Mouse (Mus musculus) hindbrain, embryonic 10.5 days (tissue): ENCODE data around the gene Sacm1l. TPM values are rescaled to one million over a fixed set of nuclear protein-coding genes. Genes with fewer than 3 reads are reported as not detected.
A peak's percentile ranks its signal among the peaks of the same experiment; 100 is the strongest.

Experiments used
- DNase-seq: peaks from one replicate; pipeline ENCODE4 v3.0.0-alpha.2; 2017; ENCODE audit warnings: low spot score
- H3K27ac ChIP-seq: fragments of 300-500 bp; sonication (generic); 2 replicates; pipeline ENCODE4 v1.5.1; 2016; ENCODE audit warnings: mild to moderate bottlenecking, moderate library complexity
- H3K27me3 ChIP-seq: fragments of 300-500 bp; sonication (generic); 2 replicates; pipeline ENCODE4 v1.6.1; 2016; ENCODE audit warnings: mild to moderate bottlenecking; ENCODE audit not compliant: poor library complexity, insufficient read depth, severe bottlenecking
- H3K36me3 ChIP-seq: fragments of 300-500 bp; sonication (generic); 2 replicates; pipeline ENCODE4 v1.6.1; 2016; ENCODE audit warnings: mild to moderate bottlenecking, moderate library complexity
- H3K4me1 ChIP-seq: fragments of 300-500 bp; sonication (generic); replicated peaks from 2 replicates; pipeline ENCODE4 v1.6.1; 2016; ENCODE audit warnings: mild to moderate bottlenecking
- H3K4me3 ChIP-seq: fragments of 300-500 bp; sonication (generic); 2 replicates; pipeline ENCODE4 v1.5.1; 2016; ENCODE audit warnings: mild to moderate bottlenecking, moderate library complexity
- H3K9me3 ChIP-seq: fragments of 300-500 bp; sonication (generic); 2 replicates; pipeline ENCODE4 v1.6.1; 2016; ENCODE audit warnings: mild to moderate bottlenecking, moderate library complexity
- WGBS: fragments of 180-500 bp; shearing (Covaris S2); methylation state at CpG from one replicate; pipeline ENCODE4 v1.1.7; 2016; 5-methylcytosine and 5-hydroxymethylcytosine counted together
- polyA plus RNA-seq: library from polyadenylated mRNA; unstranded; fragments of >200 nt; fragmentation: Nextera tagmentation; extraction: Ambion mirVana; gene quantifications from 2 replicates; pipeline ENCODE4 v1.2.1, GENCODE M21; 2016

The Sacm1l gene
- polyA plus RNA-seq, 1 experiment from 2014 or later: 35.8 TPM

DNA sequence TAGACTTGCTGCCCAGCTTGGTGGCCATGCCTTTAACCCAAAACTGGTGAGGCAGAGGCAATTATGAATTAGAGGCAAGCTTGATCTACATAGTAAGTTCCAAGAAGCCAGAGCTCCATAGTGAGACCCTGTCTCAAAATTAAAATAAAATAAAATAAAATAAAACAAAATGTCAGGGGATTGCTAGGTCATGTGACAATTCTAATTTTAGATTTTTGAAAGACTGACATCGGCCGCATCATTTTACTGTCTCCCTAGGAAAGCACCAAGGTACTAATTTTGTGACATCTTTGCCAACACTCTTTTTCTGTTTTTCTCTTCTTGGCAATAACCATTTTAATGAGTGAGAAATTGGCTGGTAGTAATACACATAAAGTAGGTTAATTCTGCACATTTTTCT lies 7.1 kb downstream of the Sacm1l start:
- peaks cover under 1% of the 10 kb centered on the region; the same call in 1 of the 2 replicates for H3K4me1 ChIP-seq
- H3K4me3 ChIP-seq: no peak overlapping the region
- no peak overlapping the region for H3K27ac ChIP-seq
- 96% methylated on average over 2 of the region's 2 CpGs for WGBS
- no peak for DNase-seq
- H3K9me3 ChIP-seq: no peaks in the 10 kb centered on the region
- H3K27me3 ChIP-seq: no peaks in the 10 kb centered on the region
- H3K36me3 ChIP-seq: no peaks in the 10 kb centered on the region

DNA sequence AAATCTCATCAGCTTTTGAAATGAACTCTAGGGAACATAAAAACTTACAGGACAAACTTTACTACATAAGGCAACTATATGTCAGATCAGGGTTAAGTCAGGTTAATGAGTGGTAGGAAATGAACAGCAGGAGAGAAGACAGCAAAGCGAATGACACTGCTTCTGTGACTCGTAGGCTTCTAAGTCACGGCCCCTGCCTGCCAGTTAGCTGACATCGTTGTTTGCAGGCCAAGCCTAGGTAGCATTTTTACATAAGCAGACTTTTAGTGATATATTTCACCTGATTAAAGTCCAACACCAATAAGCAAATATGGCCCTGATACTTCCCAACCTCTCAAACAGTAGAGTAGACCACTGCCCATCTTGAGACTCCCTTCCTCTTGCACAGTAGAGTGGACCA lies 8.6 kb downstream of the Sacm1l start:
- H3K4me1 ChIP-seq: no peaks in the 10 kb centered on the region
- 71% methylated on average over 4 of the region's 4 CpGs for WGBS
- no peaks in the 10 kb centered on the region for H3K9me3 ChIP-seq
- H3K27ac ChIP-seq: no peak overlapping the region
- H3K4me3 ChIP-seq: no peak overlapping the region
- no peaks in the 10 kb centered on the region for H3K27me3 ChIP-seq
- H3K36me3 ChIP-seq: peaks cover 5% of the 10 kb centered on the region; the same call in 1 of the 2 replicates
- DNase-seq: no peak

DNA sequence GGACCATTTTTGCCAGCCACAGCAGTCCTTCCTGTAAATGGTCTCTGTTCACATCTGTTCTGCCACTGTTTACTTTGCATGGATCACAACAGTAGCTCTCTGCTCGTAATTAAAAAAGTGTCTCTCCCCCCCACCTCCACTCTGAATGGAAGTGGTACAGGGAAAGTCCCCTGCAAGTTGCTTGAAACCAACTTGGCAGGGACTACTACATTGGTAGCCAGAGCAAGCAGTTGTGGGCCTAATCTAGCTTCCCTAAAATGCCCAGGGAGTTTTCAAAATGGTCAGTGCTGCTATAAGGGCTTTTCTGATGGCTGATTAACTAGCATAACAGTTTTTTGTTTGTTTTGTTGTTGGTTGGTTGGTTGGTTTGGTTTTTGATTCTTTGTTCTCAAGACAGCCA lies 9.5 kb downstream of the Sacm1l start:
- H3K4me1 ChIP-seq: no peaks in the 10 kb centered on the region

DNA sequence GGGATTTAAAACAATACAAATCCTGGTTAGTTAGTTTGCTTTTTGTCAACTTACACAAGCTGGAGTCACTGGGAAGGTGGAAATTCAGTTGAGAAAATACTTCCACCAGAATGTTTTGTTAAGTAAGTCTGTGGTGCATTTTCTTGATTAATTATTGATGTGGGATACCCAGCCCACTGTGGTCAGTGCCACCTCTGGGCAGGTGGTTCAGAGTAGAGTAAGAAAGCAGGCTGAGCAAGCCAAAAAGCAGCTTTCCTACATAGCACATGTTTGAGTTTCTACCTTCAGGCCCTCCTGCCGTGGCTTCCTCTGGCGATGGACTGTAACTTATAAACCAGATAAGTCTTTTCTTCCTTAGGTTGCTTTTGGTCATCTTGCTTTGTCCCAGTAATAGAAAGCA lies 10.3 kb downstream of the Sacm1l start:
- DNase-seq: no peak
- H3K36me3 ChIP-seq: peaks cover 16% of the 10 kb centered on the region
- no peaks in the 10 kb centered on the region for H3K4me1 ChIP-seq
- H3K27ac ChIP-seq: no peak overlapping the region
- H3K4me3 ChIP-seq: no peak overlapping the region
- no peaks in the 10 kb centered on the region for H3K27me3 ChIP-seq
- WGBS: 85% methylated on average over 2 of the region's 2 CpGs
- H3K9me3 ChIP-seq: no peaks in the 10 kb centered on the region

More for the DNA sequence above, 9.5 kb downstream of the Sacm1l start:
- Histone ChIP-seq H3K27ac (no peak overlapping the region), H3K4me3 (no peak overlapping the region), H3K36me3 (peaks cover 14% of the 10 kb centered on the region), H3K9me3 (no peaks in the 10 kb centered on the region), H3K27me3 (no peaks in the 10 kb centered on the region)
- 48% methylated on average over 1 of the region's 1 CpGs for WGBS
- DNase-seq: no peak

DNA sequence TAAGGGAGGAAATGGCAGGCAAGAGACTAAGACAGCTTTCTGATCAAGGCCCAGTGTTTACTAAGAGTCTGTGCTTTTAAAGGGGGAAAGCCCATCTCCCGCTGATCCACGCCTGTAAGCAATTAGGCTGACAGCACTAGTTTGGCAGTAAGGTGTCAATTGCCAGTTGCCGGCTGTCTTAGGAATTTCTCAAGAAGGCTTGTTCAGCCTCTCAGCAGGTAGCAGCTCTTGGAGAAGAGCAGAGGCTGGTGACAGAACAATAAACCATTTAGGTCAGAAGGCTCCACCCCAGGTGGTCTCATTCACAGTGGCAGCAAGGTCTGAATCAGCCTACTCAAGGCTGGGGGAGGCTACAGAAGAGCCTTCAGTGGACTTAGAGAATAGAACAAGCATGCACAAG lies 25.0 kb downstream of the Sacm1l start:
- Histone ChIP-seq H3K27me3 (no peaks in the 10 kb centered on the region), H3K36me3 (peaks cover 90% of the 10 kb centered on the region), H3K27ac (no peak overlapping the region), H3K4me3 (no peak overlapping the region), H3K9me3 (no peaks in the 10 kb centered on the region), H3K4me1 (peaks cover 8% of the 10 kb centered on the region)
- WGBS: 9% methylated on average over 3 of the region's 3 CpGs
- peak; percentile 63 for DNase-seq

DNA sequence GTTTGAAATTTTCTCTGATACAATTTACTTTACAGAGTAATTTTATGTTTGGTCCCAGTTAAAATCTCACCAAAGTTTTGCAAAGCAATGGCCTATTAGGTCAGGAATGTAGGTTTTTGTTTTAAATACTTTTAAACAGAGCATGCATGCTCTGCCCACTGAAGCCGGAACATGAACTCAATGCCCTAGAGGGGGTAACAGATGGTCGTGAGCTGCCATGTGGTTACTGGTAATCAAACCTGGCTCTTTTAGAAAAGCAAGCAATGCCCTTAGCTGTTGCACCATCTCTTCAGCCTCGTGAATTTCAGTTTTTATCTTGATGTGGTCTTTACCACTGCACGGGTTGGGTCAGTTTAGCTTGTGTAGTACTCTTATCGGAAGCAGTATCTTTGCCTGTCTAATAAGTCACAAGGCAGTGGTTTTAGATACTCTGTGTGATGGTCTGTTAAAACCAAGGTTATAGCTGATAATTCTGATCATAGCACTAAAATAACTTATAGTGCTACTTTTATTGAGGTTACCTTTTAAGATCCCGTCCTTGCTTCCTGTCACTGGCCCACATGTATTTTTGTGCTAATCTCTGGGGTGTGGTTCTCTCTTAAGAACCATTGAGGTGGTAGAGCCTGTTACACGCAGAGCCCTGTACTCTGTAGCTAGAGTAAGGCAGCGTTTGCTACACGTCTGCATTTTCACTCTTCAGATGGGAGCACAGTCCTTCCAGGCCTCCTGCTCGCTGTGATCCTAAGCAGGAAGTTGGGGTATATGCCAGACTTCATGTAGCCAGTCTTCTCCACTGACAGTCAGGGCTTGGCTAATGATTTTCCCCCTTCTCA lies 48.0 kb downstream of the Sacm1l start:
- H3K27ac ChIP-seq: no peak overlapping the region
- 85% methylated on average over 10 of the region's 10 CpGs for WGBS
- H3K4me1 ChIP-seq: no peaks in the 10 kb centered on the region
- H3K4me3 ChIP-seq: no peak overlapping the region
- no peak for DNase-seq
- H3K27me3 ChIP-seq: no peaks in the 10 kb centered on the region
- H3K9me3 ChIP-seq: no peaks in the 10 kb centered on the region
- peaks cover 34% of the 10 kb centered on the region for H3K36me3 ChIP-seq

DNA sequence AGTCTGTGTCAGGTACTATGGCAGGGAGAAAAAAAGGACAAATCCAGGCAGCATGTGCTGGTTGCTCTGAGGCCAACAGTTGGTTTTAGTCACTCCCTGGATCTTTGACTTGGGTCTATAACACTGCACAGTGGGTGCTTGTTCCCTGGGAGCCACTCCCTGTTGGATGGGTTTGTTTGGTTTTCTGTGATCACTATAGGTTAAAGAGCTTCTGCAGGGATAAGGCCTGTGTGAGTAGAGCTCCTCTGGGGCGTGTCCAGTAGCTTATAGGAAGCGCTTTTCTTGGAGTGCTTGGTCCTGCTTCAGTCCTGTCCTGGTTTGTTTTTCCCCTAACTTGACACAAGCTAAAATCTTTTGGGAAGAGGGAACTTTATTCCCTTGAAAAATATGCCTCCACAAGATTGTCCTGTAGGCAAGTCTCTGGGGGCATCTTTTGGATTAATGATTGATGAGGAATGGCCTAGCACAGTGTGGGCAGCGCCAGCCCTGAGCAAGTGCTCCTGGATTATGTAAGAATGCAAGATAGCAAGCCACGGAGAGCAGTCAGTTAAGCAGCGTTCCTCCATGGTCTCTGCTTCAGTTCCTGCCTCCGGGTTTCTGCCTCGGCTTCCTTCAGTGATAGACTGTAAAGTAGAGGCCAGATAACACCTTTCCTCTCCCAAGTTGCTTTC lies 59.8 kb downstream of the Sacm1l start:
- Histone ChIP-seq H3K4me1 (no peaks in the 10 kb centered on the region), H3K27ac (no peak overlapping the region), H3K4me3 (no peak overlapping the region), H3K27me3 (no peaks in the 10 kb centered on the region), H3K9me3 (no peaks in the 10 kb centered on the region), H3K36me3 (peaks cover 54% of the 10 kb centered on the region)
- DNase-seq: no peak
- 87% methylated on average over 7 of the region's 7 CpGs for WGBS

DNA sequence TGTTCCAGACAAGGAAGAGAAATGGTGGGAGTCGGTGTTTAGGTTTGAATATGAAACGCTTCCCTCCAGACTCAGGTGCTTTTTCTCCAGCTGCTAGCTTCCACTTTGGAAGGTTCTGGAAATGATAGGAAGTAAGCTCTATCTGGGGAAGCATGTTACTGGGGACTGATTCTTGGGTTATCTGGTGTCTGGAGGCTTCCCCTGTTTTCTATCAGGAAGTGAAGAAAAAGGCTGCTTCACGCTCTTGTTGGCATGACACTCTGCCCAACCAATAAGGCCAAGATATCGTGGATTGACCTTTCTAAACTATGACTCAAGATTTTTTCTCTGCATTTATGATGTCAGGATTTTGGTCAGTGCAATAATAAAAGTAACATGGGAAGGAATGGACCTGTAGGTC lies 65.6 kb downstream of the Sacm1l start:
- no peaks in the 10 kb centered on the region for H3K27me3 ChIP-seq
- WGBS: 96% methylated on average over 4 of the region's 4 CpGs
- no peak overlapping the region for H3K4me3 ChIP-seq
- no peak for DNase-seq
- H3K9me3 ChIP-seq: no peaks in the 10 kb centered on the region
- H3K4me1 ChIP-seq: no peaks in the 10 kb centered on the region
- H3K36me3 ChIP-seq: peaks cover 37% of the 10 kb centered on the region
- no peak overlapping the region for H3K27ac ChIP-seq

DNA sequence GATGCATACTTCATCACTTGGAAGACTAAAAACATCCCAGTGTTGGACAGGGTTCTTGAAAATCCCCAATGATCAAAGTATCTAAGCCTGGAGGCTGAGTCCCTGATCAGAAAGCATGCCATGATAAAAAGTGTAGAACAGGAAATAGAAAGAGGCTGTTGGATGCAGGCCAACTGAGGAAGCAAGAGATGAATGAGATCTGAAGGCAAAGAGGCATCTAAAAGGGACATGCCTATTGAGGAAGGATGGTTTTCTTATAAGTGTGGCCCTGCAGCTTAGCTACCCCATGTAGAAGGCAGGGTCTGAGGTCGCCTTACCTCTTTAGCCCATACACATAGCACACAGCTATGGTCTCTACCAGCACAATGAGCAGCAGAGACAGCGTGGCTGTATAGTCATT lies 67.4 kb downstream of the Sacm1l start:
- Histone ChIP-seq H3K4me3 (no peak overlapping the region), H3K27me3 (no peaks in the 10 kb centered on the region), H3K9me3 (no peaks in the 10 kb centered on the region), H3K36me3 (peaks cover 23% of the 10 kb centered on the region), H3K27ac (no peak overlapping the region), H3K4me1 (no peaks in the 10 kb centered on the region)
- DNase-seq: no peak
- WGBS: 84% methylated on average over 2 of the region's 2 CpGs

DNA sequence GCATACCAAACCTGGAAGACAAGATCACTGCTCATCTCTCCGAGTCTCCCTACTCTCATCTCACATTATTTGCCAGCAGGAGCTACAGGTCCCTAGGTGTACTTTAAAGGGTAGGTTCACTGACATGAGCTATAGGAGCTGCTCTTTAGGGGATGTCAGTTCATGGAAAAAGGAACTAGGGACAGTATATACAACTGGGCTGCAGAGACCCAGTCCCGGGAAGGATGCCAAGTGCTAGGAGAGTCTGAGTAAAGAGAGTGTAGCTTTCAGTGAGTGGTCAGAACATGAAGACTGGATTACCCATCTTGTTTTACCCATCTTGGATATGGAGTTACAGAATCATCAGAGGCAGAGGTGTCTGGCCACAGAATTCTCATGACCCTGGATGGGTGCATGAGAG lies 67.8 kb downstream of the Sacm1l start:
- Histone ChIP-seq H3K4me3 (no peak overlapping the region), H3K36me3 (peaks cover 20% of the 10 kb centered on the region), H3K27me3 (no peaks in the 10 kb centered on the region), H3K4me1 (no peaks in the 10 kb centered on the region), H3K9me3 (no peaks in the 10 kb centered on the region), H3K27ac (no peak overlapping the region)
- DNase-seq: no peak
- 94% methylated on average over 2 of the region's 2 CpGs for WGBS

DNA sequence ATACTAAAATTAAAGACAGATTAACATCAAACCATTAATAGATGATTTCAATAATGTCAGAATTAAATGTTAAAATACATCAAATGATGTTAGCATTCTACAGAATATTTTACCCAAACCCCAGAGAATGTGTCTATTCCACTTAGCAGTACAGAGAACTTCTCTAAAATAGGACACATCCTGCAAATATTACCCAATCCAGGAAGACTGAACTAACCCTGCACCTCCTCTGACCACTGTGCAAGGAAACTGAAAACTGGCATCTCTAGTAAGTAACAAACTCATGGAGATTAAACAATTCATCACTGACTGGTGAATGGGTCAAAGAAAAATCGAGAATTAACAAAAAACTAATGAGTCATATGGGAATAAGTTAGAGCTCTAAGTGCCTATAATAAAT lies 72.0 kb downstream of the Sacm1l start:
- no peak for DNase-seq

DNA sequence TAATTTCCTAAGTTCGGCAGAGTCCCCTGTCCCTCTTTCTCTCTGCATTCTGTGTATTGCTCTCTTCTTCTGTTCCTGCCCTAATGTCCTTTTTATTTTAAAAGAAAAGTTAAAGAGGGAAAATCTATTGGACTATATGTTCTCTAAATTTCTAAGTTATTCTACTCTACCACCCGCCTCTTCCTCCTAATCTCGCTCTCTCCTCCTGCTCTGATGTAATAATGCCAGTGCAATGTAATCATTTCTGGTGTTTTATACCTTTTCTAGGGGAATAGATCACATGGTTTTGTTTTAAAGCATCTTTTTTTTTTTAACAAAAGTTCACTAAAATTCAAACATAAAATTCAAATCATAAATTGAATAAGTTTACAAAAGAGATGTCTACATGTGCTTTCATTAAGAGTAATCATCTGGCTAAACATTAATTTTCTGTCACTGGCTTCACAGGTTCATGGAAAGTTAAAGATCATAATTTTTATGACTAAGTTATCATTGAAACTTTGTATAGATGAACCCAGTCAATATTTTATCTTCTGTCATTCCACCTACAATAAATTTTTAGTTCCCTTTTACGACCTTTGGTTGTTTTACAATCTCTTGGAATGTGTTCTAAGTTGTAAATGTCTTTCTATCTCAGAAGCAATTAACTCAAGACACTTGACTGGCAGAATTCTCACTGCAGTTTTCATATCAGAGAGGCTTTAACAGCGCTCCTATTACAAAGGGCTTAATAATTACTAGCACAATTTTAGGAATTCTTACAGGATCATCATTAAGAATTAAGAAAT lies 90.9 kb downstream of the Sacm1l start:
- H3K4me3 ChIP-seq: no peak overlapping the region
- 92% methylated on average over 5 of the region's 5 CpGs for WGBS
- no peaks in the 10 kb centered on the region for H3K9me3 ChIP-seq
- no peak for DNase-seq
- H3K36me3 ChIP-seq: no peaks in the 10 kb centered on the region
- no peak overlapping the region for H3K27ac ChIP-seq
- no peaks in the 10 kb centered on the region for H3K27me3 ChIP-seq
- no peaks in the 10 kb centered on the region for H3K4me1 ChIP-seq

More for the DNA sequence above, 72.0 kb downstream of the Sacm1l start:
- no peaks in the 10 kb centered on the region for H3K4me1 ChIP-seq
- H3K9me3 ChIP-seq: no peaks in the 10 kb centered on the region
- 83% methylated on average over 1 of the region's 1 CpGs for WGBS
- 0 out of 2 replicates have a peak, but pooled peaks cover 4% of the 10 kb centered on the region for H3K36me3 ChIP-seq
- H3K4me3 ChIP-seq: no peak overlapping the region
- H3K27ac ChIP-seq: no peak overlapping the region
- H3K27me3 ChIP-seq: no peaks in the 10 kb centered on the region

DNA sequence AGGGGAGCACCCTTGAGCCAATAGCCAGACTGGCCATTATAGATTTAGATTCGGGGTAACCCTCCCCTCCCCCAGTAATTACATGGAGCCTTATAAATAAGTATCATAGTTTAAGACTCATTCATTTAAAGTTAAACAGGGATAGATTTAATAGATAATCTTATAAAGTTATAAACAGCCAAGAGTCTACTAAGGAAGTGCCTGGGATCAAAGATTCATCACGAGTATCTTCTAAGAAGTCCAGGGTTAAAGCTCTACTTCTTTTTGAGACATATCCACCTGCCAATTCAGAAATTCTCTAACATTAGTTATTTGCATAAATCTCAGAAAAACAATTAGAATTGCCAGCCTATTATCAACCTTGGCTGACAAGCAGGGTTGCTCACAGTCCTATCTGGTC lies 95.2 kb downstream of the Sacm1l start:
- WGBS: 94% methylated on average over 2 of the region's 2 CpGs
- Histone ChIP-seq H3K9me3 (no peaks in the 10 kb centered on the region), H3K4me1 (no peaks in the 10 kb centered on the region), H3K27me3 (no peaks in the 10 kb centered on the region), H3K27ac (no peak overlapping the region), H3K36me3 (no peaks in the 10 kb centered on the region), H3K4me3 (no peak overlapping the region)
- no peak for DNase-seq
